Mouse (Mus musculus) neural tube, embryonic 14.5 days (tissue): ENCODE measurements around the gene Mink1. TPM values are rescaled to one million over a fixed set of nuclear protein-coding genes. Genes with fewer than 3 reads are reported as not detected.
A peak's percentile ranks its signal among the peaks of the same experiment; 100 is the strongest.
"Not testable (repeated sequence)": the region's sequence is repeated elsewhere in the genome, so short reads cannot be mapped to it uniquely, and the experiment has no call there.

Source experiments
- ATAC-seq: fragments of 200-750 bp; cut with Nextera tagmentation; 2 replicates; pipeline ENCODE4 v1.8.0; 2017; ENCODE audit warnings: low read depth, mild to moderate bottlenecking, moderate TSS enrichment, moderate library complexity
- H3K27ac ChIP-seq: fragments of 300-500 bp; sonication (generic); 2 replicates; pipeline ENCODE4 v1.5.1; 2014; ENCODE audit warnings: low read depth, mild to moderate bottlenecking, control low read depth, low read length, moderate library complexity, mixed read lengths
- H3K27me3 ChIP-seq: fragments of 300-500 bp; sonication (generic); 2 replicates; pipeline ENCODE4 v1.6.1; 2014; ENCODE audit warnings: low read length; ENCODE audit not compliant: control insufficient read depth, insufficient read depth
- H3K36me3 ChIP-seq: fragments of 300-500 bp; sonication (generic); 2 replicates; pipeline ENCODE4 v1.6.1; 2014; ENCODE audit warnings: low read length, mixed read lengths; ENCODE audit not compliant: control insufficient read depth, insufficient read depth
- H3K4me1 ChIP-seq: fragments of 300-500 bp; sonication (generic); 2 replicates; pipeline ENCODE4 v1.6.1; 2014; ENCODE audit warnings: low read length; ENCODE audit not compliant: control insufficient read depth, insufficient read depth
- H3K4me2 ChIP-seq: fragments of 300-500 bp; sonication (generic); 2 replicates; pipeline ENCODE4 v1.6.1; 2014; ENCODE audit warnings: mild to moderate bottlenecking, low read depth, low read length, control low read depth
- H3K4me3 ChIP-seq: fragments of 300-500 bp; sonication (generic); 2 replicates; pipeline ENCODE4 v1.5.1; 2014; ENCODE audit warnings: low read depth, low read length, control low read depth, mixed read lengths
- H3K9ac ChIP-seq: fragments of 300-500 bp; sonication (generic); replicated peaks from 2 replicates; pipeline ENCODE4 v1.6.1; 2014; ENCODE audit warnings: low read depth, mild to moderate bottlenecking, control low read depth, low read length, mixed read lengths
- H3K9me3 ChIP-seq: fragments of 300-500 bp; sonication (generic); 2 replicates; pipeline ENCODE4 v1.6.1; 2016; ENCODE audit warnings: low read length; ENCODE audit not compliant: control insufficient read depth
- WGBS: fragments of 180-500 bp; shearing (Covaris S2); extraction: QIAGEN DNeasy Blood & Tissue Kit; methylation state at CpG from one replicate; pipeline ENCODE4 v1.1.7; 2014; 5-methylcytosine and 5-hydroxymethylcytosine counted together
- polyA plus RNA-seq: library from polyadenylated mRNA; unstranded; fragments of >200 nt; fragmentation: Nextera tagmentation; extraction: Ambion mirVana; gene quantifications from 2 replicates; pipeline ENCODE4 v1.2.1, GENCODE M21; 2014

The Mink1 gene
- polyA plus RNA-seq, result 20.2 and 22.0 TPM in 2 replicates

GRCm38 (mm10) chr11:70562287-70562994 is at the start of gene Mink1:
Gene Mink1 (plus strand): TSS chr11:70562881.
- Histone ChIP-seq H3K4me1 (peaks cover 31% of the 10 kb centered on the region), H3K36me3 (no peaks in the 10 kb centered on the region), H3K27me3 (no peaks in the 10 kb centered on the region), H3K4me2 (peak within 1 kb of the TSS; percentile 90), H3K9ac (peak within 1 kb of the TSS; percentile 90), H3K27ac (peak within 1 kb of the TSS; percentile 79), H3K4me3 (peak within 1 kb of the TSS; percentile 92), H3K9me3 (no peaks in the 10 kb centered on the region)
- peak; percentile 92 for ATAC-seq
- under 1% methylated on average over 42 of the region's 57 CpGs for WGBS

- H3K27me3 ChIP-seq, result no peaks in the 10 kb centered on the region
- no peak for ATAC-seq
- H3K36me3 ChIP-seq, result no peaks in the 10 kb centered on the region
- H3K4me1 ChIP-seq, result no peaks in the 10 kb centered on the region
- H3K4me2 ChIP-seq, result no peak overlapping the region
- no peak overlapping the region; the same call in 1 of the 2 replicates for H3K27ac ChIP-seq
- H3K4me3 ChIP-seq, result no peak overlapping the region
- no peaks in the 10 kb centered on the region for H3K9me3 ChIP-seq
- H3K9ac ChIP-seq, result no peak overlapping the region
- WGBS, result 42% methylated on average over 11 of the region's 11 CpGs
These were observed 49.2 kb upstream of the Mink1 start for GRCm38 (mm10) chr11:70513520-70513919.

- WGBS, result 91% methylated on average over 7 of the region's 7 CpGs
- Histone ChIP-seq H3K4me2 (no peak within 1 kb of the TSS), H3K27ac (no peak within 1 kb of the TSS; the same call in 1 of the 2 replicates), H3K4me3 (no peak within 1 kb of the TSS), H3K9me3 (no peaks in the 10 kb centered on the region), H3K9ac (no peak within 1 kb of the TSS), H3K36me3 (no peaks in the 10 kb centered on the region), H3K27me3 (no peaks in the 10 kb centered on the region), H3K4me1 (no peaks in the 10 kb centered on the region)
- no peak for ATAC-seq
These were observed 48.4 kb upstream of the Mink1 start, which contains the start of gene Vmo1 for GRCm38 (mm10) chr11:70514288-70514687. Gene Vmo1 (minus strand): TSS chr11:70514616.

- ATAC-seq, result no peak
- no peaks in the 10 kb centered on the region for H3K36me3 ChIP-seq
- no peak overlapping the region for H3K27ac ChIP-seq
- no peaks in the 10 kb centered on the region for H3K9me3 ChIP-seq
- H3K4me2 ChIP-seq, result no peak overlapping the region
- no peaks in the 10 kb centered on the region for H3K27me3 ChIP-seq
- no peak overlapping the region for H3K9ac ChIP-seq
- WGBS, result 24% methylated on average over 2 of the region's 2 CpGs
- H3K4me3 ChIP-seq, result no peak overlapping the region
- H3K4me1 ChIP-seq, result no peaks in the 10 kb centered on the region
These were observed 46.3 kb upstream of the Mink1 start for GRCm38 (mm10) chr11:70516352-70516751.

- Histone ChIP-seq H3K4me3 (no peak overlapping the region), H3K4me2 (no peak overlapping the region), H3K27me3 (no peaks in the 10 kb centered on the region), H3K9ac (no peak overlapping the region), H3K36me3 (no peaks in the 10 kb centered on the region), H3K9me3 (no peaks in the 10 kb centered on the region), H3K27ac (no peak overlapping the region), H3K4me1 (no peaks in the 10 kb centered on the region)
- ATAC-seq, result no peak
- WGBS, result 44% methylated on average over 1 of the region's 1 CpGs
These were observed 44.2 kb upstream of the Mink1 start for GRCm38 (mm10) chr11:70518436-70518835.

- 72% methylated on average over 10 of the region's 10 CpGs for WGBS
- no peaks in the 10 kb centered on the region for H3K36me3 ChIP-seq
- H3K4me2 ChIP-seq, result peak within 1 kb of the TSS; percentile 40
- no peak for ATAC-seq
- no peaks in the 10 kb centered on the region for H3K27me3 ChIP-seq
- no peaks in the 10 kb centered on the region for H3K9me3 ChIP-seq
- no peak within 1 kb of the TSS for H3K27ac ChIP-seq
- peak within 1 kb of the TSS; percentile 17 for H3K4me3 ChIP-seq
- H3K9ac ChIP-seq, result peak within 1 kb of the TSS; percentile 50
- H3K4me1 ChIP-seq, result no peaks in the 10 kb centered on the region
These were observed 43.8 kb upstream of the Mink1 start, which contains the start of gene Gltpd2 for GRCm38 (mm10) chr11:70518923-70519322. Gene Gltpd2 (plus strand): TSS chr11:70519196.

- no peaks in the 10 kb centered on the region for H3K9me3 ChIP-seq
- ATAC-seq, result peak; percentile 60; the same call in 1 of the 2 replicates
- 0 out of 2 replicates have a peak overlapping the region, but pooled peaks have one; percentile 16 for H3K27ac ChIP-seq
- no peaks in the 10 kb centered on the region for H3K36me3 ChIP-seq
- H3K4me3 ChIP-seq, result peak overlapping the region; percentile 17
- no peaks in the 10 kb centered on the region for H3K27me3 ChIP-seq
- H3K9ac ChIP-seq, result peak overlapping the region; percentile 50
- no peaks in the 10 kb centered on the region for H3K4me1 ChIP-seq
- peak overlapping the region; percentile 40 for H3K4me2 ChIP-seq
- 14% methylated on average over 41 of the region's 41 CpGs for WGBS
These were observed 42.4 kb upstream of the Mink1 start for GRCm38 (mm10) chr11:70520178-70520769.

- H3K27me3 ChIP-seq, H3K9ac ChIP-seq, ATAC-seq, H3K9me3 ChIP-seq, H3K27ac ChIP-seq, H3K4me1 ChIP-seq, H3K4me2 ChIP-seq, H3K4me3 ChIP-seq: not testable (repeated sequence)
- H3K36me3 ChIP-seq, result peaks cover 19% of the 10 kb centered on the region
- 87% methylated on average over 8 of the region's 8 CpGs for WGBS
These were observed 39.2 kb upstream of the Mink1 start for GRCm38 (mm10) chr11:70523306-70523989.
